Mouse (Mus musculus): ENCODE results near the gene Ikzf3.
A peak's percentile ranks its signal among the peaks of the same experiment; 100 is the strongest.

Ikzf3 gene

DNA sequence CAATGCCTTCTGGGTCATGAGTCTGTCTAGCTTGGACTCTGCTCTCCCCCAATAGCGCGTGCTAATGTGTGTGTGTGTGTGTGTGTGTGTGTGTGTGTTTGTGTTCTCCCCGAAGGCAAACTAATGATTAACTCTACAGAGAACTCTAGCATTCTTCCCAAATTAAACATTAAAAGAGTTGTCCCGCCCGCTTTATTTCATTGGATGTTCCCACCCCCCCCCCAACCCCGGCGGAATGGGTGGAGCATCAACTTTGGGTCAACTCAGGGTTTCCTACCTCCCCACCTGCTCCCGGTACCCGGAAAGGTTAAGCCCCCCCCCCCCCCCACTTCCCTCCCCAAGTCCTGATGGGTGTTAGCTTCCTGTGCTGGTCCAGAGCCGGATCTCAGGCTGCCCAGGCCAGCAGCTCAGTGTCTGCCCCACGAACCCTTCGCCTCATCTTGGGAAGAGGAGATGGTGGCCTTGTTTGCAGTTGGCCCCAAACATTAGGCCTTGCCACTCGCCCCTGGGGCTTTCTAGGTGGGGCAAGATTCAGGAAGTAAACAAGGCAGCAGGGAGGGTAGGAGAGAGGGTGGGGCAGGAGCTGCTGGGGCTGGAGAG, 97.5 kb downstream of the Ikzf3 start:
- no peak for DNase-seq (ENCODE audit: low spot score in 2 of 2)

DNA sequence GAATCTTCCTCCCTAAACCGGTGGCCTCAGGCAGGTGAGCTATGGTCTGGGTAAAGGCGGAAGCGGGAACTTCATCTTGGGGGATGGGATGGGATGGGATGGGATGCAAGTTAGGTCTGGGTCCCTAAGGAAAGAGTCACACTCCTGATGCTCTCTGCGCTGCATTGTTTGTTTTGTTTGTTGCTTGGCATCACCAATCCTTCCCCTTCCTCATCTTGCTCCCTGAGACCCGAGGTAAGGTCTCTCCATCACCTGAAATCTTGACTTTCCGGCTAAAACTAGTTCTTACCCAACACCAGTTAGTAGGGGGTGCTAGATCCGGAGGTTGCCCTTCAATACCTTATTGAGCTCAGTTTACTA, 98.4 kb downstream of the Ikzf3 start:
- no peak for DNase-seq (ENCODE audit: low spot score in 2 of 2)

GRCm38 (mm10) chr11:98446562-98447474, 99.0 kb downstream of the Ikzf3 start:
- DNase-seq (ENCODE audit: low spot score in 2 of 2) = no peak

DNA sequence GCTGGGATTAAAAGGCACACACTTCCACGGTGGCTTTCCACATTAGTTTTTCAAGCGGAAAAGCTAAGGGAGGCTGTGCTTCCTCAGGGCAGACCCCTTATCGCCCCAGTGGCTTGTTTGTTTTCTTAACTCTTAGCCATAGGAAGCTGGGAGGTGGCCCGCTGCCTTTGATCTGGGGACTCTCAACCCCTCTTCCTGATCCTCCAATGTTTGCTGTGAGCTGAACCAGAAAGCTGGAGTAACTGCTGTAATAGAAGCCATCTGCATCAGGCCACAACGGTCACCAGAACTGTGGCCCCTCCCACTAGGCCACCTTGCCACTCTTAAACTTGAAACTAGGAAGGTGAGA, 99.6 kb downstream of the Ikzf3 start, which contains the start of gene Grb7:
TSS of gene Grb7 (plus strand) at position 182 of the 349 bp plus-strand sequence.
- no peak for DNase-seq (ENCODE audit: low spot score in 2 of 2)

DNA sequence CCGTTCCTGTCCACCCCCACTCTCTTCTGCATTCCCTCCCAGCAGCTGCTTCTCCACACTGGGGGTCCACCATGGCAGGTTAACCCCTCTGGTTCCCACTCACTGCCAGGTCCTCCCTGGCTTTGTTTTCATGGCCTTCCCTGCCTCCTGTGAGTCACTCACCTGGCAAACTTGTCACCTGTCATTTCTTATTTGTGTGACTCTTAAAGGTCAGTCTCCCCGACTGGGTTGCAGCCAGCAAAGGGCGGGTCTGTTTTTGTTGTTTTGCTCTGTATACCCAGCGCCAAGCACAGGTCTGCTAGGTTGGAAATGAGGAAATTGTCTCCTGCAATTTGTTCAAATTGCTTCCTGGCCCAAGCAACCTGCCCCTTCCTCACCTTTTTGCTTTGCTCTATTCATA, 100.2 kb downstream of the Ikzf3 start:
- no peak for DNase-seq (ENCODE audit: low spot score in 2 of 2)

DNA sequence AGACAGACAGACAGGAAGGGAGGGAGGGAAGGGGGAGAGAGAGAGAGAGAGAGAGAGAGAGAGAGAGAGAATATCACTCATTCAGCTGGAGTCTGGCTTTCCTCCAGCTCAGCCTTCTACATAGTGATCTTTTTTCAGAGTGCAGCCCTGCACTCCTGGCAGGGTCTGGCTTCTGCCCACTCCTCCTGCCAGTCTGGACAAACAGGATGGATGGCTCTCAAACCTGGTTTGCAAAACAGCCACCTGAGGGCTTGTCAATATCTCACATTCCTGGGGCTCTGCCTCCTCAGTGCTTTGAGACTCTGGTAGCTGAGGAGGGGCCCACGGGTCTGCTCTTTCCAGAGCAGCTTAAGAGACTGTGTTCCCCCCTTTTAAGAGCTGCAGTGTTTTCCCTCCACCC, 100.6 kb downstream of the Ikzf3 start:
- DNase-seq (ENCODE audit: low spot score in 2 of 2) = no peak

- no peak for DNase-seq (ENCODE audit: low spot score in 2 of 2)
These were observed 102.1 kb downstream of the Ikzf3 start for GRCm38 (mm10) chr11:98443688-98444087.

- peak; percentile 85 to 98 for DNase-seq (ENCODE audit: low spot score in 2 of 2)
These were observed 107.3 kb downstream of the Ikzf3 start, which contains the start of gene Mien1 for GRCm38 (mm10) chr11:98438331-98439158. Mien1 (minus strand) TSS chr11:98438991.

GRCm38 (mm10) chr11:98437441-98437840, 108.4 kb downstream of the Ikzf3 start:
- DNase-seq (ENCODE audit: low spot score in 2 of 2) = no peak

- no peak for DNase-seq (ENCODE audit: low spot score in 2 of 2)
These were observed 110.1 kb downstream of the Ikzf3 start for GRCm38 (mm10) chr11:98435723-98436122.

DNA sequence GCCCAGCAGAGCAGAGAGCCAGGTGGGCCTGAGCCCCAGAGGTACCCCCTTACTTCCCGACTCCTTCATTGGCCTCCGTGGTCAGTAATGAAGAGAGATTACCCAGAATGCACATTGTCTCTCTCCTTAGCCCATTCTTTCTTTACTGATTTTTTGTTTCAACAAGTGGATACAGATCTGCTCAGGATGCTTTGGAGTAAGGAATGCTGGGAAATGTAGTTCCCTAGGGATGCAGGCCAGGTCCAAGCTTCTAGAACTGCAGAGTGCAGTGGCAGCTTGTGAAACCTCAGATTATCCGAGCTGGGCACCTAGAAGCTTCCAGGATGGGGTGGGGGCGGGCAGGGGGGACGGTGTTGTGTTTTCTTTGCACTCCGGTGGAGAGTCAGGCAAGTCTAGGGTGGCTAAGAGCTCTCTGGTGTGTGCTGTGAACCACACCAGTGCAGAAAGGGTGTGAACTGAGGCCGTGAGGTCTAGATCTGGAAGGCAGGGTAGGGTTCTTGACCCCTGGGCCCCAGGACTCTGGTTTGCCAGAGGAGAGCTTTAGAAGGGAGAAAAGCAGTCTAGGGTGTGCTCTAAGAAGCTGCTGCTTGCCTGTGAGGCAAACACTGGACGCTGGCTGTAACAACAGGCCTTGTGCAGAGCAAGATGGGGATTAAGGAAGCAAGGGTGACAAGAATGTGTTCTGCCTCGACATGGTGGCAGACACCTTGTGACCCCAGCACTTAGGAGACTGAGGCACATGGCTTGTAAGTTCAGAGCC, 113.9 kb downstream of the Ikzf3 start:
- DNase-seq (ENCODE audit: low spot score in 2 of 2) = no peak

- no peak for DNase-seq (ENCODE audit: low spot score in 2 of 2)
These were observed 117.4 kb downstream of the Ikzf3 start for GRCm38 (mm10) chr11:98428436-98428835.

- no peak for DNase-seq (ENCODE audit: low spot score in 2 of 2)
These were observed 119.2 kb downstream of the Ikzf3 start for GRCm38 (mm10) chr11:98426592-98426991.

GRCm38 (mm10) chr11:98418939-98419547, 126.8 kb downstream of the Ikzf3 start:
- no peak for DNase-seq (ENCODE audit: low spot score in 2 of 2)

DNA sequence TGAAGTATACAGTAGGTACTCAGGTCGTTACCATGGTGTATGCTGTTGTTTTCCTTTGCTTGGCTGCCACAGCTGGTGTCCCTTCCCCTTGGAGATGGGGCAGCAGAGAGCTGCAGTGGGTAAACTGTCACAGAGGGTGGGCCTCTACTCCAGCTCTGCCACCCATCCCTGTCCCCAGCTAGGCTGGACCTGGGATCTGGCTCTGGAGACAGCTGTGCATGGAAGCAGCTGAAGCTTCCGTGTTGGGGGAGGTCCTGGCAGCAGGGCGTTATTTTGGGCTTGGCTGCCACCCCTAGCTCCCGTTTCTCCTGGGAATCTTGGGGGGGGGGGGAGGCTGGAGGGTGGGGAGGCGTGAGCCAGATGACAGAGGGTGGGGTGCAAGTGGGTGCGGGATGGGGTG, 127.6 kb downstream of the Ikzf3 start:
- DNase-seq (ENCODE audit: low spot score in 2 of 2) = no peak

DNA sequence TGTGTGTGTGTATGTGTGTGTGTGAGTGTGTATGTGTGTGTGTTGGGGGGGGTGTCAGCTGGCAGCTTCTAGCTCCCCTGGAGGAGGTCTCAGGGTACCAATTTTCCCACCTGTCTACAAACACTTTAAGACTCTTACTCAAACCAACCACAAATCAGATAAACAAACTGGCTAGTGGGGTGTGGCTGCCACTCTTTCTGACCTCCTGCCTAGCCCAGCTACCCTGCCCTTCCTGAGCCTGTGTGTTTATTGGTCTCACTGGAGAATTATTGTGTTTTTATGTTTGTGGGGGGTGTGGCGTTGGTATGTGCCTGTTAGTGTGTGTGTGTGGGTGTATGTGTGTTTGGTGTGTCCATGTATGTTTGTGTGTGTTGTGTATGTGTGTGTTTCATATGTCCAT, 128.8 kb downstream of the Ikzf3 start:
- DNase-seq (ENCODE audit: low spot score in 2 of 2) = no peak
